Mouse (Mus musculus) kidney, adult 2 months (tissue): ENCODE data around the gene Bcat1. TPM values are rescaled to one million over a fixed set of nuclear protein-coding genes. Genes with fewer than 3 reads are reported as not detected.
A peak's percentile ranks its signal among the peaks of the same experiment; 100 is the strongest.

ENCODE experiments used
- DNase-seq: peaks from one replicate; pipeline ENCODE4 v3.0.0; 2021
- H3K27ac ChIP-seq: fragments of 200-500 bp; 2 replicates; pipeline ENCODE4 v1.5.1; 2012; ENCODE audit warnings: low read depth, low read length, control low read depth, inconsistent platforms; ENCODE audit not compliant: insufficient read depth
- H3K27me3 ChIP-seq: fragments of 200-500 bp; replicated peaks from 2 replicates; pipeline ENCODE4 v1.6.1; 2012; ENCODE audit warnings: mild to moderate bottlenecking, moderate library complexity, low read length, inconsistent platforms; ENCODE audit not compliant: control insufficient read depth, insufficient read depth
- H3K36me3 ChIP-seq: fragments of 200-500 bp; 2 replicates; pipeline ENCODE4 v1.6.1; 2012; ENCODE audit warnings: mild to moderate bottlenecking, moderate library complexity, low read length, inconsistent platforms; ENCODE audit not compliant: control insufficient read depth, insufficient read depth
- H3K4me1 ChIP-seq: fragments of 200-500 bp; 2 replicates; pipeline ENCODE4 v1.6.1; 2011; ENCODE audit warnings: low read length; ENCODE audit not compliant: control insufficient read depth, insufficient read depth
- H3K4me3 ChIP-seq: fragments of 200-500 bp; 2 replicates; pipeline ENCODE4 v1.5.1; 2011; ENCODE audit warnings: mild to moderate bottlenecking, low read depth, low read length, control low read depth; ENCODE audit not compliant: insufficient read depth
- CTCF ChIP-seq: fragments of 200-500 bp; conservative IDR thresholded peaks from 2 replicates; pipeline ENCODE4 v1.5.1; 2011; ENCODE audit warnings: low read depth, mild to moderate bottlenecking, control low read depth, low read length, moderate library complexity, mixed read lengths; ENCODE audit not compliant: insufficient read depth, insufficient read length
- POLR2A ChIP-seq: fragments of 200-500 bp; IDR thresholded peaks from one replicate; pipeline ENCODE4 v1.6.1; 2011; ENCODE audit warnings: low read depth, low read length, control low read depth
- WGBS: fragments of 180-500 bp; shearing (Covaris S2); methylation state at CpG from one replicate; pipeline ENCODE4 v1.1.7; 2018; 5-methylcytosine and 5-hydroxymethylcytosine counted together
- polyA plus RNA-seq: library from polyadenylated mRNA; depleted of rRNA; stranded (reverse); fragments of >200 nt; gene quantifications from 2 replicates; pipeline ENCODE4 v1.2.3, GENCODE M21; 2012; rRNA removed

Gene Bcat1
- polyA plus RNA-seq, result 10.0 and 10.2 TPM in 2 replicates

GRCm38 (mm10) chr6:145075548-145076224 is at the start of gene Bcat1:
Gene Bcat1 (minus strand): TSS chr6:145076184.
- no peak for TF ChIP-seq POLR2A
- no peak for TF ChIP-seq CTCF
- WGBS, result 2% methylated on average over 39 of the region's 39 CpGs
- Histone ChIP-seq H3K36me3 (no peaks in the 10 kb centered on the region), H3K4me3 (peak within 1 kb of the TSS; percentile 7; the same call in 1 of the 2 replicates), H3K4me1 (no peaks in the 10 kb centered on the region), H3K27me3 (no peaks in the 10 kb centered on the region), H3K27ac (no peak within 1 kb of the TSS)
- no peak for DNase-seq

- DNase-seq, result peak; percentile 84
- 17% methylated on average over 7 of the region's 7 CpGs for WGBS
- no peak overlapping the region for H3K4me3 ChIP-seq
- no peak overlapping the region for H3K27ac ChIP-seq
- H3K4me1 ChIP-seq, result no peaks in the 10 kb centered on the region; the same call in 1 of the 2 replicates
- TF ChIP-seq POLR2A (no peak), CTCF (no peak)
- no peaks in the 10 kb centered on the region for H3K27me3 ChIP-seq
- H3K36me3 ChIP-seq, result no peaks in the 10 kb centered on the region
These were observed 49.7 kb upstream of the Bcat1 start for GRCm38 (mm10) chr6:145125591-145126113.

- H3K27me3 ChIP-seq, result no peaks in the 10 kb centered on the region
- H3K36me3 ChIP-seq, result no peaks in the 10 kb centered on the region
- no peaks in the 10 kb centered on the region; the same call in 1 of the 2 replicates for H3K4me1 ChIP-seq
These were observed 48.6 kb upstream of the Bcat1 start for GRCm38 (mm10) chr6:145124621-145125020.

GRCm38 (mm10) chr6:145123136-145124060 is 47.4 kb upstream of the Bcat1 start:
- no peaks in the 10 kb centered on the region for H3K36me3 ChIP-seq
- no peaks in the 10 kb centered on the region; the same call in 1 of the 2 replicates for H3K4me1 ChIP-seq
- TF ChIP-seq POLR2A (no peak), CTCF (no peak)
- DNase-seq, result no peak
- no peak overlapping the region for H3K27ac ChIP-seq
- no peak overlapping the region for H3K4me3 ChIP-seq
- WGBS, result 77% methylated on average over 11 of the region's 11 CpGs
- H3K27me3 ChIP-seq, result no peaks in the 10 kb centered on the region

More at GRCm38 (mm10) chr6:145124621-145125020, 48.6 kb upstream of the Bcat1 start:
- DNase-seq, result no peak
- WGBS, result 91% methylated on average over 1 of the region's 1 CpGs
- H3K4me3 ChIP-seq, result no peak overlapping the region
- H3K27ac ChIP-seq, result no peak overlapping the region
- TF ChIP-seq POLR2A (no peak), CTCF (no peak)

GRCm38 (mm10) chr6:145122423-145123059 is 46.6 kb upstream of the Bcat1 start:
- Histone ChIP-seq H3K4me1 (no peaks in the 10 kb centered on the region; the same call in 1 of the 2 replicates), H3K27ac (no peak overlapping the region), H3K27me3 (no peaks in the 10 kb centered on the region), H3K4me3 (no peak overlapping the region), H3K36me3 (no peaks in the 10 kb centered on the region)
- TF ChIP-seq CTCF, result no peak
- no peak for TF ChIP-seq POLR2A
- WGBS, result 70% methylated on average over 8 of the region's 8 CpGs
- DNase-seq, result no peak

- H3K36me3 ChIP-seq, result no peaks in the 10 kb centered on the region
- H3K27ac ChIP-seq, result no peak overlapping the region
- TF ChIP-seq CTCF, result no peak
- no peak for TF ChIP-seq POLR2A
- 88% methylated on average over 21 of the region's 21 CpGs for WGBS
- DNase-seq, result no peak
- H3K27me3 ChIP-seq, result no peaks in the 10 kb centered on the region
- peak overlapping the region; percentile 20; the same call in 1 of the 2 replicates for H3K4me3 ChIP-seq
- H3K4me1 ChIP-seq, result no peaks in the 10 kb centered on the region; the same call in 1 of the 2 replicates
These were observed 45.8 kb upstream of the Bcat1 start for GRCm38 (mm10) chr6:145121590-145122420.
